Mouse (Mus musculus) retina, postnatal 1 day (tissue): ENCODE data around the gene Cluap1.

Experiments
- DNase-seq: peaks from one replicate; pipeline ENCODE4 v3.0.0-alpha.2; 2012

The Cluap1 gene

DNA sequence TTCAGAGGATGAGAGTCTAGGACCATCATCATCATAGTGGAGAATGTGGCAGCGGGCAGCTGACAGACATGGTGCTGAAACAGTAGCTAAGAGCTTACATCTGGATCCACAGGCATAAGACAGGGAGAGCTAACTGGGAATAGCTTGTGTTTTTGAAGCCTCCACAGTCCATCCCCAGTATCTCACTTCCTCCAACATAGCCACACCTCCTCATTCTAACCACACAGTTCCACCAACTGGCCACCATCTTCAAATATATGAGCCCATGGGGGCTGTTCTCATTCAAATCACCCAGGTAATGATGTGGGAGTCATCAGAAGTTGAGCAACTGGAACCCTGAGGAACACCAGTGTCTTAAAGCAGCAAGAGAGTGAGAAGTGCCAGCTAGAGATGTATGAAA, 42.5 kb downstream of the Cluap1 start:
- DNase-seq: no peak

DNA sequence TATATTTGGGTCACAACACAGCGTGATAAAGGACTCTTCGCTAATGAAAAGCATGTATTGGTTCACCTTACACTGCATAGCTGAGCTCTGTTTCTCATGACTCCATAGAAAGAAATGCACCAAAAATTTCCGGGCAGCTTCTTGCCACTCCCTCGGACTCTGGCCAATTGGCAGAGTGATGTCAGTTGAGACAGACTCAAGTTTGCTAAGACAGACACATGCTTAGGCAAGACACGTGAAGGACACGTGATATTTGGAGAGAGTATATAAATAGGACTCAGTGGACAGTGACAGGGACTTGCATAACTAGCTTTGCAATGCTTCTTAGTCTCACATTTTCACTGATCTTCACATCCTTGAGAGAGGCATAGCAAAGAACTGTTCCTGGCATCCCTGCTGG, 47.8 kb downstream of the Cluap1 start:
- no peak for DNase-seq

DNA sequence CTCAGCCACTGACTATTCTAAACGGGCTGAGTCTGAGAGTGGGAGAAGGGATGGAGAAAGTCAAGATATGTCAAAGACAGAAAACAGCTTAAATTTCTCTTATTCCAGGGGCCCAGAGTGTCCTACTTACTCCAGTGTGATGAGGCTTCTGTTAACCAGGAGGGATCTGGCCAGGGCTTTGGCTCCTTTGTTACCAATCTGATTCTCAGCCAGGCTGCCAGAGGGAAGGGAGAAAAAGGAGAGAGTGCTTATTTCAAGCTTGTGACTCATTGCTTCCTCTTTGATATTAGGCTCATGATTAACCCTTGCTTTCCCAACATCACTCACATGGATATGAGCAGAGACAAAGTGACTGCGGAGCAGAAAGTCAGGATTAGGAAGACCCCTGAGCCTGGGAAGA, 50.7 kb downstream of the Cluap1 start:
- no peak for DNase-seq

DNA sequence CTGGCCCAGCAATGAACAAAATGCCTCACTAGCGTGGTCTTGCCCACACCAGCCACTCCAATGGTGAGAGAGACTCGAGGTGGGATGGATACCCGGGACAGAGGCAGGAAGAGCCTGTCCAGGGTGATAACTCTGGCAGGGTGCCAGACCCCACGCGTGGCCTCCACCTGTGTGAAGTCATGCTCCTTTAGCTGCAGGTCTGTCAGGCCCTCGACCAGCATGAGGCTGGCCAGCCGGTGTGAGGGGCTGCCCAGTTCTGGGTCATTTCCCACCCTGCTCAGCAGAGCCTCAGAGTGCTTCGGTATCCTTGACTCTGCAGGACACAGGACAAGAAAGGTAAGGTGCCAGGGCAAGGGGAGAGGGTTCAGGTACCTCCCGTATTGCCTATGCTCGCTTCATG, 56.4 kb downstream of the Cluap1 start:
- no peak for DNase-seq

- DNase-seq: no peak
Observed at GRCm38 (mm10) chr16:3965534-3965933, 56.9 kb downstream of the Cluap1 start.

- peak; percentile 20 for DNase-seq
Observed at GRCm38 (mm10) chr16:3974456-3974855, 65.9 kb downstream of the Cluap1 start.

DNA sequence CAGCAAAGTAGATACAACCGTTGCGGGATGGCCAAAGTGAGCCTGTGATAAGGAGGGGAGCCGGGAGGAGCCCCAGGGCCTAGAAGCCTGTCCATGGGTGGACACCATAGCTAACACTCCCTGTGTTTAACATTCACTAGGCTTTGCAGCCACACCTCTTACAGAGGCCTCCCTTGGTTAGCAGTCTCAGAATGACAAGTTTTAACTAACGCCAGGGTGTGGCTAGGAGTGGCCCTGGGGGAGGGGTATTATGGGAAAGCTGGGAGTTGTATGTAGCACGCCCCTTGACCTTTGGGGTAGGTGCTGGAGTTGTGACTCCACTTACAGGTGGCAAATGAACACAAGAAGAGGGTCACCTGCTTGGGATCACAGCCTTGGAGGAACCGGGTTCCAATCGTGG, 67.1 kb downstream of the Cluap1 start:
- no peak for DNase-seq

GRCm38 (mm10) chr16:3976251-3976671, 67.7 kb downstream of the Cluap1 start, which contains the start of gene Nlrc3:
Gene Nlrc3, minus strand, starts transcription at chr16:3976632.
- no peak for DNase-seq

DNA sequence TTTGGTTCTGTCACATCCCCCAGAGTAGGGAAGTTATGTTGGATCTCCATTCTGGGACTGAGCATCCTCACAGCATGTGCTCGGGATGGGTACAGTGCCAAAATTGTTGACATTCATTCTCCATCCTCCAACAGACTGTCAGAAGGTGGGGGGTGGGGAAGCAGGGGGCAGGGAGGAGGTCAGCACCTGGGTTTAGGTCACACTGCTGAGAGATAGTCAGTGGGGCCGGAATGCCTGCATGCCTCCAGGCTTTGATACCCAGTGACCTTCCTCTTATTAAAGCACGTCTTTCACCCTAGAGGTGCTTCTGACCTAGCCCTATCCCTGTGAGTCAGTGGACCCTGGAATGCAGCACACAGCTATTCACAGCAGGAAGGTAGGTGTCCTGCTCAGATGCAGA, 68.1 kb downstream of the Cluap1 start:
- DNase-seq: no peak

- no peak for DNase-seq
Observed at GRCm38 (mm10) chr16:3982173-3982572, 73.6 kb downstream of the Cluap1 start.

DNA sequence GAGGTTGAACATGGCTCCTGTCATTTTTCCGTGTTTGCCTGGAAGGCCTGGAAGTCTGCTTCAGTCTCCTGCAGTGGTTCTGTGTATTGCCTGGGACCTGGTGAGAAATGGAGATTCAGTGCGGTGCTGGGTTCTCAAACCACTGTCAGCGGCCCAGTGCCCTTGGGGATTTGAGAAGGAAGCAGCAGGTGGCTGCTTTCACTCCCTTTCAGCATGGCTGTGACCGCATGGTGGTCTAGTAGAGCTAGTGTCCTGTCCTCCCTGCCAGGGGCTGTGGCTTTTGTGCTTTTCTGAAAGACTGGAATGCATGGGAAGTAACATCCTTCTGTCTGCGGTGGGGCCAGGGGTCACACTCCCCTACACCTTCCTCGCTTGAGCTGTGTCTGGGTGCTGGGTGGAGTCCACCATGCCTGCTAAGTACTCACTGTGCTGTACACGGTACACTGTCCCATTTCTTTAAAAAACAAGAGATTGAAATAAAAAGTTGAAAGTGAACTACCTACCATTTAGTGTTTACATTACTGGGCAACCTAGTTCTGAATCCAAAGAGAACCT, 74.6 kb downstream of the Cluap1 start:
- DNase-seq: no peak

DNA sequence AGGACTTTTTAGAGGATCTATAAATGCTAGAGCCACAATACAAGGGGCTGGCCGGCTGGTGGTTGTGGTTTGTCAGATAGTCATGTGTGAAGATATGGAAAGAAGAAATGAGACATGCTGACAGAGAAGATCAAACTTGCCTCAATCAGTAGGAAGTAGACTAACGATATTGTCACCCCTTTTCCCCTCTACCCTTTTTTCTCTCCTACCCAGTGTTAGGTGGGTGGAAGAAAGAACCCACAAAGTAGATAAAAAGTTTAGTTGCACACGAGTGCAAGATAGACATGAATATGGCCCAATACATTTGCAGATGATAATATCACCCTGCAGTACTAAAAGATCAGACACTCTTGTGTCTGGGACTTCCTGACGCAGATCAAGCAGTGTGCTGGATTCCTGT, 79.8 kb downstream of the Cluap1 start:
- no peak for DNase-seq
